Mouse (Mus musculus) G1E (cell line): ENCODE data around the gene Aloxe3.

Experiments used
- CTCF ChIP-seq: IDR thresholded peaks from 2 replicates; pipeline ENCODE4 v1.5.1; 2012; ENCODE audit warnings: low read depth, low read length, inconsistent platforms, mixed read lengths
- GATA1 ChIP-seq: IDR thresholded peaks from 2 replicates; pipeline ENCODE4 v1.6.1; 2012; ENCODE audit warnings: borderline replicate concordance, low read length, inconsistent platforms, mixed read lengths
- TAL1 ChIP-seq: conservative IDR thresholded peaks from 2 replicates; pipeline ENCODE4 v1.6.1; 2012; ENCODE audit warnings: low read depth, low read length, inconsistent platforms, mixed read lengths

- TF ChIP-seq CTCF (no peak), TAL1 (no peak), GATA1 (no peak)
Measured at GRCm38 (mm10) chr11:69123693-69124497, 1.8 kb upstream of the Aloxe3 start.
